Mouse (Mus musculus): ENCODE results near the gene Wdfy3. TPM values are rescaled to one million over a fixed set of nuclear protein-coding genes. Genes with fewer than 3 reads are reported as not detected.
A peak's percentile ranks its signal among the peaks of the same experiment; 100 is the strongest.

Gene Wdfy3
- polyA plus RNA-seq, 1 experiment from 2014 or later = 18.8 TPM

DNA sequence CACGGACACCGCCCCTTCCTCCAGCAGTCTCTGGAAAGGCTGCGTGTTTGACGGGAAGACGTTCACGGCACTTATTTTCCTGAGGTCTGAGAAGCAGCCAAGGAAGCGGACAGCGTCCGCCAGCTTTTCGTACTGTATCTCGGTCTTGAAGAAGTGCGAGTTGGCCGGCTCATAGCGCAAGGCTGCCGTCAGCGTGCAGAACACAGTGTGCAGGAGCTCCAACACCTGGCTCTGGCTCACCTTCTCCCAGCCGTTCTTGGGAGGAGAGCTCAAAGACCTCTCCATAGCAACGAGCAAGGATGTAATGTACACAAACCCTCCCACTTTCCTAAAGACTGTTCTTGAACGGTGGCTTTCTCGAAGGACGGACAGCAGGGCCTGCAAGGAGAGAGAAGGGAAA lies 132.4 kb downstream of the Wdfy3 start:
- WGBS = 64% methylated on average over 21 of the region's 21 CpGs
- ATAC-seq (replicated peaks; ENCODE audit: low FRiP score, low TSS enrichment, low read depth) (0 out of 2 replicates have a peak, but pooled peaks have one; percentile 45), DNase-seq (ENCODE audit: low spot score) (no peak)
- H3K9me3 ChIP-seq (ENCODE audit: control insufficient read depth, low read length) = no peaks in the 10 kb centered on the region
- H3K4me3 ChIP-seq (ENCODE audit: low read depth, low read length) = no peak overlapping the region
- no peak overlapping the region for H3K4me2 ChIP-seq (ENCODE audit: low read length)
- no peak overlapping the region for H3K9ac ChIP-seq (ENCODE audit: low read length)
- no peak overlapping the region for H3K27ac ChIP-seq (ENCODE audit: low read depth)
- H3K36me3 ChIP-seq (ENCODE audit: control insufficient read depth, insufficient read depth, low read length) = peaks cover 67% of the 10 kb centered on the region
- peaks cover 6% of the 10 kb centered on the region; the same call in 1 of the 2 replicates for H3K4me1 ChIP-seq (replicated peaks; ENCODE audit: control insufficient read depth, insufficient read depth, low read length)
- no peaks in the 10 kb centered on the region for H3K27me3 ChIP-seq (replicated peaks; ENCODE audit: control insufficient read depth, insufficient read depth, low read length)

DNA sequence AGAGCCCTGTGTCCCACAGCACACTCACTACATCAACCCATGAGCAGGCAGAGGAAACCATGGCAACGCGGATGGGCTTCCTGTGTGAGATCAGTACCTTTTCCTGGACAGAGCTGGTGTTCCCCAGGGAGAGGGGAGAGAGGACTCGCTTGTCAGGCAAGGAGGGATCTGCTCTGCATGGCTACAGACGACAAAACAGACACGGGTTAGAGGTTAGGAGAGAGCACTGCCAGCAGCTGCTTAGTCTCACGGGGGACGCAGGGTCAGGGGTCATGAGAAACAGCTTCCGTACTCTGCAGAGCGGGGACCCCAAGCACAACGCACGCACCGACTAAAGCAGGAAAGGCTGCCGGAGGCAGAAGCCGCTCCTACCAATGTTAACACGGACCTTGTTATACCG lies 133.8 kb downstream of the Wdfy3 start:
- Histone ChIP-seq H3K27ac (ENCODE audit: low read depth) (0 out of 2 replicates have a peak overlapping the region, but pooled peaks have one; percentile 57), H3K27me3 (replicated peaks; ENCODE audit: control insufficient read depth, insufficient read depth, low read length) (no peaks in the 10 kb centered on the region), H3K4me2 (ENCODE audit: low read length) (no peak overlapping the region), H3K4me1 (replicated peaks; ENCODE audit: control insufficient read depth, insufficient read depth, low read length) (peaks cover 6% of the 10 kb centered on the region; the same call in 1 of the 2 replicates), H3K4me3 (ENCODE audit: low read depth, low read length) (no peak overlapping the region), H3K9ac (ENCODE audit: low read length) (no peak overlapping the region), H3K36me3 (ENCODE audit: control insufficient read depth, insufficient read depth, low read length) (peaks cover 55% of the 10 kb centered on the region), H3K9me3 (ENCODE audit: control insufficient read depth, low read length) (no peaks in the 10 kb centered on the region)
- 44% methylated on average over 16 of the region's 16 CpGs for WGBS
- peak; percentile 58; the same call in 1 of the 2 replicates for ATAC-seq (replicated peaks; ENCODE audit: low FRiP score, low TSS enrichment, low read depth)
- peak; percentile 54 for DNase-seq (ENCODE audit: low spot score)

DNA sequence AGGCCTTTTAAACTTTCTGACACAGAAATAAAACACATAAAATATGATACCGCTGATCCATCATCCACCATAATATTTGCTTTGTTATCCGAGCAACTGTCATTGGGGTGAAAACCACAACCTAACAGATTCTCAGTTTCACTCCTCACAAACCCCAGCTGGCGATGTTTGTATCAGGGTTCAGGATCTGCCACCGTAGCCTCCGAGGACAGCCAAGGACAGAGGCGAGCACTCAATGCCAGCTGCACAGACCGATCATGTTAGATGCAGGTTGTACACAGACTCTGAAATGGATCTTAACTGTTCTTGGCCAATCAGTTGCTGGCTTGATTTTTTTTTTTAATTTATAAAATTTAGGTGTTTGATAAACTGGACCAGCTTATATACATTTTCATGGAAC lies 135.1 kb downstream of the Wdfy3 start:
- no peaks in the 10 kb centered on the region for H3K9me3 ChIP-seq (ENCODE audit: control insufficient read depth, low read length)
- H3K4me2 ChIP-seq (ENCODE audit: low read length) = no peak overlapping the region
- no peak overlapping the region for H3K4me3 ChIP-seq (ENCODE audit: low read depth, low read length)
- peaks cover 55% of the 10 kb centered on the region for H3K36me3 ChIP-seq (ENCODE audit: control insufficient read depth, insufficient read depth, low read length)
- H3K4me1 ChIP-seq (replicated peaks; ENCODE audit: control insufficient read depth, insufficient read depth, low read length) = peaks cover 6% of the 10 kb centered on the region; the same call in 1 of the 2 replicates
- H3K9ac ChIP-seq (ENCODE audit: low read length) = no peak overlapping the region
- DNase-seq (ENCODE audit: low spot score) (no peak), ATAC-seq (replicated peaks; ENCODE audit: low FRiP score, low TSS enrichment, low read depth) (no peak)
- H3K27me3 ChIP-seq (replicated peaks; ENCODE audit: control insufficient read depth, insufficient read depth, low read length) = no peaks in the 10 kb centered on the region
- no peak overlapping the region for H3K27ac ChIP-seq (ENCODE audit: low read depth)
- WGBS = 78% methylated on average over 7 of the region's 7 CpGs

DNA sequence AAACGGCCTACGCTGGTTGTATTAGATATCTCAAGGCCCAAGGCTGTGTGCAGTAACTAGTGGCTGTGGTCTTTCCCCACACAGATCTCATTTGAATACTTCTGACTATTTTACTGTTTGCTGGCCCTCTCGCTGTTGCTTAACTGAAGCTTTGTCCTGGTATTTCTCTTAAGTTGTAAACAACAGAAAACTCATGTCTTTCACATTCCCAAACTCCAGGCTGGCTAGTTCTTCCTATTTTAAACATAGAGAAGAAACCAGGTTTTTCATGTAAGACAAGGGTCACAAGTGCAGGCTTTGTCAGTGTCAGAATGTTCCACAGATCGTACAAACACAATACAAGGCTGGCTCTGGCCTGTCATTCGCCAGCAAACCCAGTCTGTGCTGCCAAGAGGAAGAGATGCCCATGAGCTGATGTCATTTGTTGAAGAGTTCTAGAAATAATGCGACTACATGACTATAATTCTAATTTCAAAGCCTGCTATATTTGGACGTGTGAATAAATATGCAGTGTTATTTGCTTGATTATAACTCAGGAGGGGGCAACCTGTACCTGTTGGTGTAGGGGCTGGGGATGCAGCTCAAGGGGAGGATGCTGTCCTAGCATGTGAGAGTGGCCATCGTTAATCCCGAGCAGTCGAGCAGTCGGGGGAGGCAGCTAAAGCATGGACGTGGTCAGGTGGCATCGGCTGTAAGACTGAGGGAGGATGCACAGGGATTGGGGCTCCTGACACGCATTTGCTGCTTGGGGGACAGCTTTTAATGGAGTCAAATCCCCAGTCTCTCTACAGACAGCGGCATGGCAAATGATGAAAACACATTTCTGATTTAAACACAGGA lies 136.5 kb downstream of the Wdfy3 start:
- peaks cover 6% of the 10 kb centered on the region; the same call in 1 of the 2 replicates for H3K4me1 ChIP-seq (replicated peaks; ENCODE audit: control insufficient read depth, insufficient read depth, low read length)
- peaks cover 65% of the 10 kb centered on the region for H3K36me3 ChIP-seq (ENCODE audit: control insufficient read depth, insufficient read depth, low read length)
- H3K9ac ChIP-seq (ENCODE audit: low read length) = no peak overlapping the region
- H3K9me3 ChIP-seq (ENCODE audit: control insufficient read depth, low read length) = no peaks in the 10 kb centered on the region
- DNase-seq (ENCODE audit: low spot score) (no peak), ATAC-seq (replicated peaks; ENCODE audit: low FRiP score, low TSS enrichment, low read depth) (no peak)
- H3K4me2 ChIP-seq (ENCODE audit: low read length) = no peak overlapping the region
- H3K4me3 ChIP-seq (ENCODE audit: low read depth, low read length) = no peak overlapping the region
- H3K27me3 ChIP-seq (replicated peaks; ENCODE audit: control insufficient read depth, insufficient read depth, low read length) = no peaks in the 10 kb centered on the region
- 67% methylated on average over 15 of the region's 15 CpGs for WGBS
- no peak overlapping the region for H3K27ac ChIP-seq (ENCODE audit: low read depth)

DNA sequence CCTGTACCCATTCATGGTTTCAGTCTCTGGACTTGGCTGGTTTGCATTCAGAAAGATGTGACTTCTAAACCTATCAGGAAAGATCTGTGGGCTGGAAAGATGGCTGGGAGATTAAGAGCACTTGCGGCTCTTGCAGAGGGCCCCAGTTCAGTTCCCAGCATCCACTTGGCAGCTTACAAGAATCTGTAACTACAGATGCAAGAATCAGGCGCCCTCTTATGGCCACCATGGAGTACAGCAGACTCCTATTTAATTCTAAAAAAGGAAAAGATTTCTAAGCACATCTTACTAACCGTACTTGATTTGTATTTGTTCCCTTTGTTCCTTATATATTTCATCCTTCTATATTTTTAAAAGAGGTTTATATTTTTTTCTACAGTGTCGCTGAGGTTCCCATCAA lies 137.7 kb downstream of the Wdfy3 start:
- H3K9ac ChIP-seq (ENCODE audit: low read length) = no peak overlapping the region
- no peak overlapping the region for H3K4me3 ChIP-seq (ENCODE audit: low read depth, low read length)
- DNase-seq (ENCODE audit: low spot score) (no peak), ATAC-seq (replicated peaks; ENCODE audit: low FRiP score, low TSS enrichment, low read depth) (no peak)
- H3K4me1 ChIP-seq (replicated peaks; ENCODE audit: control insufficient read depth, insufficient read depth, low read length) = peaks cover 6% of the 10 kb centered on the region; the same call in 1 of the 2 replicates
- no peak overlapping the region for H3K4me2 ChIP-seq (ENCODE audit: low read length)
- H3K36me3 ChIP-seq (ENCODE audit: control insufficient read depth, insufficient read depth, low read length) = peaks cover 66% of the 10 kb centered on the region
- H3K9me3 ChIP-seq (ENCODE audit: control insufficient read depth, low read length) = no peaks in the 10 kb centered on the region
- no peaks in the 10 kb centered on the region for H3K27me3 ChIP-seq (replicated peaks; ENCODE audit: control insufficient read depth, insufficient read depth, low read length)
- 68% methylated on average over 4 of the region's 4 CpGs for WGBS
- no peak overlapping the region for H3K27ac ChIP-seq (ENCODE audit: low read depth)

DNA sequence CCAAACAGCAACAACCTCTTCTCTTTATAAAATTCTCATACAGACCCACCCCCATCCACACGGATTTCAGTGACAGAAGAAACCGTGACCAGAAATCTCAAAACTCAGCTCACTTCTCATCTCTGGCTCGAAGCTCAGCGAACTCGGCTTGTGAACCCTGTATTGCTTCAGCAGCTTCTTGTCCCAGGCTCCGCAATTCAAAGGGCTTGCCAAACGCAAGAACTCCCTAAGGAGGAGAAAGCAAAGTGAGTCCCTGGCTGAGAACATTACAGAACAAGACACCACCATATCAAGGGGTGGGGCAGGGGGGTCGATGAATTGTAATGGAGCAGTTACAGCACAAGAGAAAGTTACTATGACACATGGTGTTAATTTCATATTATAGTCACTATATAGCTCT lies 143.4 kb downstream of the Wdfy3 start:
- H3K27me3 ChIP-seq (replicated peaks; ENCODE audit: control insufficient read depth, insufficient read depth, low read length) = no peaks in the 10 kb centered on the region
- H3K4me3 ChIP-seq (ENCODE audit: low read depth, low read length) = no peak overlapping the region
- 93% methylated on average over 8 of the region's 8 CpGs for WGBS
- no peak overlapping the region for H3K4me2 ChIP-seq (ENCODE audit: low read length)
- H3K9ac ChIP-seq (ENCODE audit: low read length) = no peak overlapping the region
- no peaks in the 10 kb centered on the region for H3K4me1 ChIP-seq (replicated peaks; ENCODE audit: control insufficient read depth, insufficient read depth, low read length)
- no peak for ATAC-seq (replicated peaks; ENCODE audit: low FRiP score, low TSS enrichment, low read depth)
- peaks cover 91% of the 10 kb centered on the region for H3K36me3 ChIP-seq (ENCODE audit: control insufficient read depth, insufficient read depth, low read length)
- DNase-seq (ENCODE audit: low spot score) = no peak
- no peak overlapping the region for H3K27ac ChIP-seq (ENCODE audit: low read depth)
- no peaks in the 10 kb centered on the region for H3K9me3 ChIP-seq (ENCODE audit: control insufficient read depth, low read length)

DNA sequence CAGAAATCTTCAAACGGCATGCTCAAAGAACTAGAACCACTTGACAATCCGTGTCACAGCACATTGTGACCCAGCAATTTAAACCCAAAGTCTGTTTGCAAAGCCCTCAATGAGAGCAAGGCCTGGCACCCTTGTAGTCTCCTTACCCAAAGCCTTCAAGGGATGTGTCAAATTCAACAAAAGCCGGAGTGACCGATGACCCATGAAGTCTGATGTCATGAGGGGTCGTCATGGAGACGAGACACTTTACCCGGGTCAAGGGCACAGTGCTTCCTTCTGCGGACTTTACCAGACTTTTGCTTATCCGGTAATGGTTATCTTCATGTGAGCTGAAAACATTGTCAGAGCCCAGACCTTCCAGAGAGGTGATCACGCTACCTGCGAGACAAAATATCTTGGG lies 146.0 kb downstream of the Wdfy3 start:
- Histone ChIP-seq H3K4me2 (ENCODE audit: low read length) (no peak overlapping the region), H3K9me3 (ENCODE audit: control insufficient read depth, low read length) (no peaks in the 10 kb centered on the region), H3K27me3 (replicated peaks; ENCODE audit: control insufficient read depth, insufficient read depth, low read length) (no peaks in the 10 kb centered on the region), H3K36me3 (ENCODE audit: control insufficient read depth, insufficient read depth, low read length) (peaks cover 91% of the 10 kb centered on the region), H3K9ac (ENCODE audit: low read length) (no peak overlapping the region), H3K4me1 (replicated peaks; ENCODE audit: control insufficient read depth, insufficient read depth, low read length) (no peaks in the 10 kb centered on the region), H3K4me3 (ENCODE audit: low read depth, low read length) (no peak overlapping the region), H3K27ac (ENCODE audit: low read depth) (no peak overlapping the region)
- ATAC-seq (replicated peaks; ENCODE audit: low FRiP score, low TSS enrichment, low read depth) (no peak), DNase-seq (ENCODE audit: low spot score) (no peak)
- WGBS = 84% methylated on average over 11 of the region's 11 CpGs

DNA sequence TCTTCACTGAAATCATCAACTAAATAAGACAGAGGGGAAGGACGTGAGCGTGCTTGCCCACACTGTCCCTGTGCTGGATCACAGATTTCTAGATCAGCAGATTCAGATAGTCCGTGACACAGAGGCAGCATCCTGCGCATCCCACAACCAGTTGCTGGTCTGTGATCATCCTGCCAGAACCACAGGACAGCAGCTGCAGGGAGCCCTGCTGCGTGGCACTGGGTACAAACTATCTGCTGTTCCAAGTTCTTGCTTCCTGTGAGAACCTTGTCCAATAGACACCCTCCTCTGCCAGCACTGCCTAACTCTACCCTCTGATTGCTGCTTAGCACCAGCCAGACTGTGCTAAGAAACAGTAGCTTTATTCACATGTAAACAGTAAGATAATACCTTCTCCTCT lies 150.2 kb downstream of the Wdfy3 start:
- 93% methylated on average over 5 of the region's 5 CpGs for WGBS
- H3K36me3 ChIP-seq (ENCODE audit: control insufficient read depth, insufficient read depth, low read length) = peaks cover 88% of the 10 kb centered on the region
- H3K27me3 ChIP-seq (replicated peaks; ENCODE audit: control insufficient read depth, insufficient read depth, low read length) = no peaks in the 10 kb centered on the region

DNA sequence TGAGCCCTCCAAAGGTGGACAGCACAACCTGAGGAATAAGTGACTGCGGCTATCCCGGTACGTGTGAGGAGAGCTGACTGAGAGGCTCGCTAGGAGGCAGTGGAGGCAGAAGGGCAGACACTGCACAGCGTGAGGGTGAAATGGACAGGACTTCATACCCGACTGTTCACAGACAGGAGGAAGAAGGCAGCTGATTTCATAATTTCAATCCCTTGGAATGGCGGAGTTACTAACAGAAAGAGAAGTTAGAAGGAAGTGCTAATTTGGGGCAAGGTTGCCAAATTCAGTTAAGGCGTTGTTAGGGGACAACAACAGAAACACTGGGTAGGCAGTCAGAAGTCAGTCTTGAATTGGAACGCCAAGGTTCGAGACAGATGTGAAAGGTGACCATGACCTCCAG lies 160.3 kb downstream of the Wdfy3 start:
- H3K27me3 ChIP-seq (replicated peaks; ENCODE audit: control insufficient read depth, insufficient read depth, low read length) = no peaks in the 10 kb centered on the region
- no peaks in the 10 kb centered on the region for H3K9me3 ChIP-seq (ENCODE audit: control insufficient read depth, low read length)
- peaks cover 94% of the 10 kb centered on the region for H3K36me3 ChIP-seq (ENCODE audit: control insufficient read depth, insufficient read depth, low read length)
- no peak overlapping the region for H3K27ac ChIP-seq (ENCODE audit: low read depth)
- DNase-seq (ENCODE audit: low spot score) (no peak), ATAC-seq (replicated peaks; ENCODE audit: low FRiP score, low TSS enrichment, low read depth) (no peak)
- no peak overlapping the region for H3K4me3 ChIP-seq (ENCODE audit: low read depth, low read length)
- H3K9ac ChIP-seq (ENCODE audit: low read length) = no peak overlapping the region
- 95% methylated on average over 10 of the region's 10 CpGs for WGBS
- no peak overlapping the region for H3K4me2 ChIP-seq (ENCODE audit: low read length)
- H3K4me1 ChIP-seq (replicated peaks; ENCODE audit: control insufficient read depth, insufficient read depth, low read length) = no peaks in the 10 kb centered on the region

More for the DNA sequence above, 150.2 kb downstream of the Wdfy3 start:
- DNase-seq (ENCODE audit: low spot score) = no peak
- no peak overlapping the region for H3K27ac ChIP-seq (ENCODE audit: low read depth)
- H3K9ac ChIP-seq (ENCODE audit: low read length) = no peak overlapping the region
- H3K4me1 ChIP-seq (replicated peaks; ENCODE audit: control insufficient read depth, insufficient read depth, low read length) = no peaks in the 10 kb centered on the region
- H3K4me3 ChIP-seq (ENCODE audit: low read depth, low read length) = no peak overlapping the region
- no peaks in the 10 kb centered on the region for H3K9me3 ChIP-seq (ENCODE audit: control insufficient read depth, low read length)
- H3K4me2 ChIP-seq (ENCODE audit: low read length) = no peak overlapping the region
- ATAC-seq (replicated peaks; ENCODE audit: low FRiP score, low TSS enrichment, low read depth) = no peak
